Mouse (Mus musculus) embryonic facial prominence, embryonic 15.5 days (tissue): ENCODE results near the gene Cyp1a2. TPM values are rescaled to one million over a fixed set of nuclear protein-coding genes. Genes with fewer than 3 reads are reported as not detected.

Experiments used
- ATAC-seq: fragments of 200-750 bp; cut with Nextera tagmentation; 2 replicates; pipeline ENCODE4 v1.8.0; 2017; ENCODE audit warnings: low read depth, moderate TSS enrichment; ENCODE audit not compliant: insufficient number of reproducible peaks, low FRiP score, low TSS enrichment
- H3K27ac ChIP-seq: fragments of 300-500 bp; sonication (generic); replicated peaks from 2 replicates; pipeline ENCODE4 v1.5.1; 2015; ENCODE audit warnings: mild to moderate bottlenecking, inconsistent platforms
- H3K27me3 ChIP-seq: fragments of 300-500 bp; sonication (generic); 2 replicates; pipeline ENCODE4 v1.6.1; 2015; ENCODE audit warnings: inconsistent platforms
- H3K36me3 ChIP-seq: fragments of 300-500 bp; sonication (generic); 2 replicates; pipeline ENCODE4 v1.6.1; 2015; ENCODE audit warnings: mild to moderate bottlenecking, inconsistent platforms
- H3K4me1 ChIP-seq: fragments of 300-500 bp; sonication (generic); 2 replicates; pipeline ENCODE4 v1.6.1; 2015; ENCODE audit warnings: inconsistent platforms
- H3K4me2 ChIP-seq: fragments of 300-500 bp; sonication (generic); replicated peaks from 2 replicates; pipeline ENCODE4 v1.6.1; 2015; ENCODE audit warnings: mild to moderate bottlenecking, inconsistent platforms
- H3K4me3 ChIP-seq: fragments of 300-500 bp; sonication (generic); replicated peaks from 2 replicates; pipeline ENCODE4 v1.5.1; 2015; ENCODE audit warnings: mild to moderate bottlenecking, inconsistent platforms
- H3K9ac ChIP-seq: fragments of 300-500 bp; sonication (generic); 2 replicates; pipeline ENCODE4 v1.6.1; 2015; ENCODE audit warnings: inconsistent platforms
- H3K9me3 ChIP-seq: fragments of 300-500 bp; sonication (generic); replicated peaks from 2 replicates; pipeline ENCODE4 v1.6.1; 2016; ENCODE audit warnings: inconsistent platforms
- WGBS: fragments of 180-500 bp; shearing (Covaris S2); methylation state at CpG from one replicate; pipeline ENCODE4 v1.1.7; 2015; 5-methylcytosine and 5-hydroxymethylcytosine counted together
- polyA plus RNA-seq: library from polyadenylated mRNA; unstranded; fragments of >200 nt; fragmentation: Nextera tagmentation; extraction: Ambion mirVana; gene quantifications from 2 replicates; pipeline ENCODE4 v1.2.1, GENCODE M21; 2015

Cyp1a2 gene
- polyA plus RNA-seq, 1 experiment from 2014 or later, result not detected

DNA sequence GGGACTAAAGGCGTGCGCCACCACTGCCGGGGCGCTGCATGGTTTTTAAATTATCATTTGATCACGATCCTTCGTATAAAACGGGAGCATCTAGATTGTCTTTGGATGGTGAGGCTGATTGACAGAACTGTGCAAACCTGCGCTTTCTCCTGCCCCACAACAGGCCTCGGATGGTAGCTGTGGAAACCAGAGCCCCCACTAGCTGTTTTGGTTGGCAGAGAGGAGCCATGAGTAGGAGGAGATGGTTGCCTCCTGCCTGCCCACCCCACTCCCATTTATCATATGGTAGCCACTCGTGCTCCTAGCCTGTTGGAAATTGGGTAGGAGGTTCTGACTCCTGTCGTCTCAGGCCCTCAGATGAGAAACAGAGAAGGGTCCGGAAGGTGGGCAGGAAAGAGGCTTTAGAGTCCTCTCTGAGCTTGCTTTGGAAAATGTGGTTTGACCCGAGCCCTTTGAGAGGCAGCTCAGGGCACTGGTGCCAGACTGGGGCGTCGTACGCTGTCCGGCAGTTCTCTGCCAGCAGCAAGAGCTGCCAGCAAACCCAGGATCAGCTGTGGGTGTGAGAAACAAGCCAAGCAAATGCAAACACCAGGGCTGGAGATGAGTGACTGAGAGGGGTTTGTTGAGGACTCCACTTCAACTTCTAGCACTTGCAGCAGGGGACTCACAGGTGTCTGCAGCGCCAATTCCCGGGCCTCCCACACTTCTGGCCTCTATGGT is 26.7 kb downstream of the Cyp1a2 start:
- ATAC-seq, result no peak
- WGBS, result 77% methylated on average over 19 of the region's 19 CpGs
- Histone ChIP-seq H3K9me3 (no peaks in the 10 kb centered on the region), H3K4me1 (peaks cover 7% of the 10 kb centered on the region; the same call in 1 of the 2 replicates), H3K9ac (no peak overlapping the region), H3K27ac (no peak overlapping the region), H3K4me2 (no peak overlapping the region), H3K36me3 (no peaks in the 10 kb centered on the region), H3K4me3 (no peak overlapping the region), H3K27me3 (peaks cover 23% of the 10 kb centered on the region)

- no peak overlapping the region for H3K27ac ChIP-seq
- 0 out of 2 replicates have a peak overlapping the region, but pooled peaks have one; percentile 19 for H3K9ac ChIP-seq
- H3K4me2 ChIP-seq, result peak overlapping the region; percentile 50
- 2% methylated on average over 11 of the region's 11 CpGs for WGBS
- peak; percentile 78 for ATAC-seq
- peaks cover 23% of the 10 kb centered on the region for H3K27me3 ChIP-seq
- peaks cover 7% of the 10 kb centered on the region; the same call in 1 of the 2 replicates for H3K4me1 ChIP-seq
- H3K36me3 ChIP-seq, result no peaks in the 10 kb centered on the region
- H3K4me3 ChIP-seq, result peak overlapping the region; percentile 26
- H3K9me3 ChIP-seq, result no peaks in the 10 kb centered on the region
Measured at GRCm38 (mm10) chr9:57655749-57656148, 27.8 kb downstream of the Cyp1a2 start.

- H3K9ac ChIP-seq, result no peak overlapping the region
- H3K4me1 ChIP-seq, result peaks cover 7% of the 10 kb centered on the region; the same call in 1 of the 2 replicates
- H3K36me3 ChIP-seq, result no peaks in the 10 kb centered on the region
- no peak overlapping the region for H3K4me3 ChIP-seq
- no peaks in the 10 kb centered on the region for H3K9me3 ChIP-seq
- H3K27me3 ChIP-seq, result peaks cover 23% of the 10 kb centered on the region
- WGBS, result 89% methylated on average over 1 of the region's 1 CpGs
- no peak overlapping the region for H3K4me2 ChIP-seq
- no peak for ATAC-seq
- no peak overlapping the region for H3K27ac ChIP-seq
Measured at GRCm38 (mm10) chr9:57654966-57655365, 28.5 kb downstream of the Cyp1a2 start.

DNA sequence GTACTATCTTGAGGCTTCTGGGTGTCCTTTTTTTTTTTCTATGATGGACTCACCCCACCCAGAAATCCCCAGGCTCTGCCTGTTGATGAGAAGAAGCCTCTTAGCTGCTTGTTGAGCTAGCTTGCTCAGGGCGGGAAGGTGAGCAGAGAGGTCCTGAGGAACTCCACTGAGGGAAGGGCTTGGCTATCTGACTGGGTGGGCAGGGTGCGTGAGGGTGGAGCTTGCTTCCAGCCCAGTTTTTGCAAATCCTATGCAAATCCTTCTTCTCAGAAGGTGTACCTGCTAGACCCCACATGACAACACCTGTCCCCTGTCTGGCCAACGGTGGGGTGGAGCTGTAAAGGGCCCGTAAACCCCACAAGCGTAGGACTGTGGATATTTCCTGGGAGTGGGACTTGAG is 30.2 kb downstream of the Cyp1a2 start, which contains the start of gene Csk:
Gene Csk (minus strand): TSS at position 349 of the 400 bp plus-strand sequence.
- no peak within 1 kb of the TSS for H3K4me2 ChIP-seq
- H3K9ac ChIP-seq, result no peak within 1 kb of the TSS
- H3K4me1 ChIP-seq, result peaks cover 7% of the 10 kb centered on the region; the same call in 1 of the 2 replicates
- no peak within 1 kb of the TSS for H3K27ac ChIP-seq
- no peak within 1 kb of the TSS for H3K4me3 ChIP-seq
- peaks cover 23% of the 10 kb centered on the region for H3K27me3 ChIP-seq
- ATAC-seq, result no peak
- H3K9me3 ChIP-seq, result no peaks in the 10 kb centered on the region
- no peaks in the 10 kb centered on the region for H3K36me3 ChIP-seq
- 43% methylated on average over 5 of the region's 5 CpGs for WGBS

DNA sequence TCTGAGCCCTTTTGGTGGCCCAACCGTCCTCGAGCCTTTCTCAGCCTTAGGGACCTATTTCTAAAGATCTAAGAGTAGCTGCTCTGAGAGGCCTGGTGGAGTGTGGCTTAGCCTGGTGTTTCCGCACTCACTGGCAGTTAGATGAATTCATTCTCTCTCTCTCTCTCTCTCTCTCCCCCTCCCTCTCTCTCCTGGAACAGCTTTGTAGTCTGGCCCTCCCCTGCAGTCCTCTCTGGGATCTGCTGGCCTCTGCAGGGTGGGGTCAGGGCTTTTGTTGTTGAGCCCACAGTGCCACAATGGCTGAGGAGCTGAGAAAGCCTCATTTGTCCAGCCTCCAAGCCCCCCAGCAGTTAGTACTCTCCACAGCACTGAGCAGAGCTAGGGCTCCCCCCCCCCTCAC is 30.6 kb downstream of the Cyp1a2 start:
- no peaks in the 10 kb centered on the region for H3K9me3 ChIP-seq
- no peak for ATAC-seq
- H3K27ac ChIP-seq, result no peak overlapping the region
- no peak overlapping the region for H3K4me3 ChIP-seq
- 52% methylated on average over 3 of the region's 3 CpGs for WGBS
- H3K9ac ChIP-seq, result no peak overlapping the region
- peaks cover 23% of the 10 kb centered on the region for H3K27me3 ChIP-seq
- no peak overlapping the region for H3K4me2 ChIP-seq
- H3K36me3 ChIP-seq, result no peaks in the 10 kb centered on the region
- H3K4me1 ChIP-seq, result peaks cover 7% of the 10 kb centered on the region; the same call in 1 of the 2 replicates

GRCm38 (mm10) chr9:57652351-57652750 is 31.2 kb downstream of the Cyp1a2 start:
- no peaks in the 10 kb centered on the region for H3K36me3 ChIP-seq
- no peak overlapping the region for H3K27ac ChIP-seq
- 68% methylated on average over 9 of the region's 9 CpGs for WGBS
- peaks cover 23% of the 10 kb centered on the region for H3K27me3 ChIP-seq
- H3K9ac ChIP-seq, result no peak overlapping the region
- ATAC-seq, result no peak
- no peaks in the 10 kb centered on the region for H3K9me3 ChIP-seq
- no peak overlapping the region for H3K4me3 ChIP-seq
- H3K4me1 ChIP-seq, result peaks cover 7% of the 10 kb centered on the region; the same call in 1 of the 2 replicates
- H3K4me2 ChIP-seq, result no peak overlapping the region

DNA sequence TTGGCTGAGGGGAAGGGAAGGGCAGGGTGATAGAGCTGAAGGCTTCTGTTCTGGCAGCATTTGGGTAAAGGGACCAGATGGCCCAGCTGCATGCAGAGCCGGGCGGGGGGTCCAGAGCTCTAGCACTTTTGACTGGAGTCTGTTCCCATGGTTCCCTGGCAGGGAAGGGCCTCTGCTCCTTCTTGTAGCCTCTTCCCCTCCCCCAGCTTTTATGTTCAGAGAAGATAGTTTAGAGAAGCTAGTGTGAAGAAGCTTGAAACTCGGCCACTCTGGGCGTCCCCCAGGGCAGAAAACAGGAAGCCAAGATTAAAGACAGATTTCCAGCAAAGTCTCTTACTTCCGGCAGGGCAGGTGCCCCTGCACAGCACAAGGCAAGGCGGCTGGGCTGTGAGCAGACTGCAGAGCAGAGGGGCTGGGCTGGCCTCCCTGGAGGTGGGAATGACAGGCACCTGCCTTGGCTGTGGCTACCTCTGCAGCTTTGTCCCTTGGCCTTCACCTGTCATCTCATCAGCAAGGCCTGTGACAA is 32.7 kb downstream of the Cyp1a2 start:
- no peak overlapping the region for H3K4me2 ChIP-seq
- no peaks in the 10 kb centered on the region for H3K9me3 ChIP-seq
- no peaks in the 10 kb centered on the region for H3K36me3 ChIP-seq
- no peak overlapping the region for H3K9ac ChIP-seq
- 15% methylated on average over 6 of the region's 6 CpGs for WGBS
- 0 out of 2 replicates have a peak, but pooled peaks have one; percentile 8 for ATAC-seq
- H3K27me3 ChIP-seq, result peaks cover 23% of the 10 kb centered on the region
- no peak overlapping the region for H3K4me3 ChIP-seq
- H3K27ac ChIP-seq, result no peak overlapping the region
- peaks cover 9% of the 10 kb centered on the region; the same call in 1 of the 2 replicates for H3K4me1 ChIP-seq

DNA sequence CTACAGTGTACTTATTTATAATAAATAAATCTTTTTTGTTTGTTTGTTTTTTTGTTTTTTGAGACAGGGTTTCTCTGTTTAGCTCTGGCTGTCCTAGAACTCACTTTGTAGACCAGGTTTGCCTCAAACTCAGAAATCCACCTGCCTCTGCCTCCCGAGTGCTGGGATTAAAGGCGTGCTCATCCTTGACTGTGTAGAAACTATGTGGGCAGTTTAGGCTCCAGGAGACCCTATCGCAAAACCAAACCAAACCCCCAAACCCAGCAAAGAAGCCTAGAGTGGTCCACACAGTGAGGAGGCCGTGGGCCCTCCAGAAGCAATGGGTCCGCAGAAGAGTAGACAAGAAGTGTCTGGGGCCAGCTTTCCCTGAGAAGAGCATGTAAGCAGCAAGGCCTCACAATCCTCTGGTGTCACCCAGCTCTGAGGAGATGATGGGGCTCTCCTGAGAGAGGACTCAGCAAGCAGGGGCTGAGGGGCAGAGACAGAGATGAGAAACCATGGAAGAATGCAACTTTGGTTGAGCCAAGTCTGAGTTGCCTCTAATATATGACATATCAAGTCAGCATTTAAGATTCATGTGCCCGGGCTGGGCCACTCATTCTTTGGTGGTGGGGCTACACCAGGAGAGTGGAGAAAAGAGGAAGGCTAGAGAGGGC is 33.2 kb downstream of the Cyp1a2 start:
- no peak overlapping the region for H3K4me3 ChIP-seq
- 0 out of 2 replicates have a peak, but pooled peaks cover 8% of the 10 kb centered on the region for H3K4me1 ChIP-seq
- peaks cover 23% of the 10 kb centered on the region for H3K27me3 ChIP-seq
- no peaks in the 10 kb centered on the region for H3K9me3 ChIP-seq
- no peak overlapping the region for H3K4me2 ChIP-seq
- WGBS, result 90% methylated on average over 6 of the region's 6 CpGs
- 0 out of 2 replicates have a peak, but pooled peaks have one; percentile 12 for ATAC-seq
- no peak overlapping the region for H3K9ac ChIP-seq
- no peaks in the 10 kb centered on the region for H3K36me3 ChIP-seq
- no peak overlapping the region for H3K27ac ChIP-seq

- no peak overlapping the region for H3K27ac ChIP-seq
Measured at GRCm38 (mm10) chr9:57647286-57648108, 36.0 kb downstream of the Cyp1a2 start.

GRCm38 (mm10) chr9:57646551-57647103 is 36.9 kb downstream of the Cyp1a2 start:
- ATAC-seq, result no peak
- Histone ChIP-seq H3K9me3 (no peaks in the 10 kb centered on the region), H3K4me2 (no peak overlapping the region), H3K36me3 (0 out of 2 replicates have a peak, but pooled peaks cover 2% of the 10 kb centered on the region), H3K4me1 (peaks cover 38% of the 10 kb centered on the region), H3K27me3 (no peaks in the 10 kb centered on the region), H3K27ac (no peak overlapping the region), H3K4me3 (no peak overlapping the region), H3K9ac (no peak overlapping the region)
- whole genome bisulfite sequencing, result 66% methylated on average over 12 of the region's 12 CpGs

More at GRCm38 (mm10) chr9:57647286-57648108, 36.0 kb downstream of the Cyp1a2 start:
- WGBS, result 58% methylated on average over 4 of the region's 4 CpGs
- no peak overlapping the region for H3K4me2 ChIP-seq
- ATAC-seq, result no peak
- H3K4me1 ChIP-seq, result peaks cover 29% of the 10 kb centered on the region
- no peaks in the 10 kb centered on the region for H3K9me3 ChIP-seq
- no peaks in the 10 kb centered on the region for H3K36me3 ChIP-seq
- H3K27me3 ChIP-seq, result no peaks in the 10 kb centered on the region
- H3K4me3 ChIP-seq, result no peak overlapping the region
- no peak overlapping the region for H3K9ac ChIP-seq
